Mouse (Mus musculus) heart, embryonic 14.5 days (tissue): ENCODE measurements around the gene Fetub. TPM values are rescaled to one million over a fixed set of nuclear protein-coding genes. Genes with fewer than 3 reads are reported as not detected.

Source experiments
- ATAC-seq: fragments of 200-750 bp; cut with Nextera tagmentation; 2 replicates; pipeline ENCODE4 v1.8.0; 2017; ENCODE audit warnings: low read depth, moderate TSS enrichment; ENCODE audit not compliant: insufficient number of reproducible peaks, insufficient read depth, low FRiP score
- H3K27ac ChIP-seq, 2 experiments: fragments of 200-500 bp in 1 of 2; fragments of 300-500 bp in 1 of 2; sonication (generic) in 1 of 2; replicated peaks in 1 of 2; 2 replicates each; pipeline ENCODE4 v1.5.1; 2012 to 2014; ENCODE audit warnings: low read depth in 2 of 2, low read length in 2 of 2, control low read depth in 1 of 2, mild to moderate bottlenecking in 1 of 2, mixed read lengths in 1 of 2; ENCODE audit not compliant: control insufficient read depth in 1 of 2, insufficient read depth in 1 of 2
- H3K27me3 ChIP-seq: fragments of 300-500 bp; sonication (generic); 2 replicates; pipeline ENCODE4 v1.6.1; 2014; ENCODE audit warnings: mild to moderate bottlenecking, low read length, control low read depth; ENCODE audit not compliant: control insufficient read depth, insufficient read depth
- H3K36me3 ChIP-seq: fragments of 300-500 bp; sonication (generic); 2 replicates; pipeline ENCODE4 v1.6.1; 2014; ENCODE audit warnings: mild to moderate bottlenecking, control low read depth, low read length, mixed read lengths; ENCODE audit not compliant: control insufficient read depth, insufficient read depth
- H3K4me1 ChIP-seq, 2 experiments: fragments of 200-500 bp in 1 of 2; fragments of 300-500 bp in 1 of 2; sonication (generic) in 1 of 2; 2 replicates each; pipeline ENCODE4 v1.6.1; 2012 to 2014; ENCODE audit warnings: low read length in 2 of 2, control low read depth in 1 of 2, mixed read lengths in 1 of 2; ENCODE audit not compliant: control insufficient read depth in 2 of 2, insufficient read depth in 2 of 2
- H3K4me2 ChIP-seq: fragments of 300-500 bp; sonication (generic); 2 replicates; pipeline ENCODE4 v1.6.1; 2014; ENCODE audit warnings: mild to moderate bottlenecking, low read length
- H3K4me3 ChIP-seq, 2 experiments: fragments of 200-500 bp in 1 of 2; fragments of 300-500 bp in 1 of 2; sonication (generic) in 1 of 2; 2 replicates each; pipeline ENCODE4 v1.5.1; 2012 to 2014; ENCODE audit warnings: low read length in 2 of 2, mild to moderate bottlenecking in 2 of 2, control low read depth in 1 of 2, low read depth in 1 of 2, moderate library complexity in 1 of 2; ENCODE audit not compliant: control insufficient read depth in 1 of 2, insufficient read depth in 1 of 2
- H3K9ac ChIP-seq: fragments of 300-500 bp; sonication (generic); 2 replicates; pipeline ENCODE4 v1.6.1; 2014; ENCODE audit warnings: mild to moderate bottlenecking, low read length
- H3K9me3 ChIP-seq: fragments of 300-500 bp; sonication (generic); 2 replicates; pipeline ENCODE4 v1.6.1; 2016; ENCODE audit warnings: low read length, control low read depth; ENCODE audit not compliant: control insufficient read depth
- WGBS: fragments of 180-500 bp; shearing (Covaris S2); extraction: QIAGEN DNeasy Blood & Tissue Kit; methylation state at CpG from one replicate; pipeline ENCODE4 v1.1.7; 2014; 5-methylcytosine and 5-hydroxymethylcytosine counted together
- polyA plus RNA-seq: library from polyadenylated mRNA; unstranded; fragments of >200 nt; fragmentation: Nextera tagmentation; extraction: Ambion mirVana; gene quantifications from 2 replicates; pipeline ENCODE4 v1.2.1, GENCODE M21; 2014

The Fetub gene
- polyA plus RNA-seq, 1 experiment from 2014 or later = not detected

DNA sequence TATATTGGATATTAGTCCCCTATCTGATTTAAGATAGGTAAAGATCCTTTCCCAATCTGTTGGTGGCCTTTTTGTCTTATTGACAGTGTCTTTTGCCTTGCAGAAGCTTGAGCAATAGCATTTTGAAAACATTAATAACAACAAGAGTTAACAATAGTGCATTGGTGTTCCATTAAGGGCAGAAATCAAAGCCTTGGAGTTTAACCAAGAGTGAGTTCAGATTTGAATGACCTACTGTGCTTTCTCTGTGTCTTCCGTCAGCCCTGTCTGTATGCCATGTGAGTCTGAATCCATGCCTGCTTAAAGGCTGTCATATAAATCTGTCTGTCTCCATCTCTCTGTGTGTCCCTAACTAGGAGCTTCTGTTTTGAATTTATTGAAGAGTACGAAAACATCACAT, 29.2 kb downstream of the Fetub start:
- no peak overlapping the region for H3K4me3 ChIP-seq
- no peaks in the 10 kb centered on the region for H3K27me3 ChIP-seq
- no peaks in the 10 kb centered on the region for H3K4me1 ChIP-seq
- no peaks in the 10 kb centered on the region for H3K36me3 ChIP-seq
- no peak overlapping the region for H3K4me2 ChIP-seq
- ATAC-seq = no peak
- no peak overlapping the region for H3K9ac ChIP-seq
- H3K9me3 ChIP-seq = no peaks in the 10 kb centered on the region
- no peak overlapping the region for H3K27ac ChIP-seq
- WGBS = 72% methylated on average over 2 of the region's 2 CpGs

- Histone ChIP-seq H3K4me1 (no peaks in the 10 kb centered on the region), H3K9ac (no peak within 1 kb of the TSS), H3K36me3 (no peaks in the 10 kb centered on the region), H3K4me2 (no peak within 1 kb of the TSS), H3K27ac (no peak within 1 kb of the TSS), H3K9me3 (no peaks in the 10 kb centered on the region), H3K4me3 (no peak within 1 kb of the TSS), H3K27me3 (no peaks in the 10 kb centered on the region)
- ATAC-seq = no peak
- 92% methylated on average over 6 of the region's 6 CpGs for WGBS
Observed at GRCm38 (mm10) chr16:22950840-22951395, 32.8 kb downstream of the Fetub start, which contains the start of gene Hrg. Gene Hrg, plus strand, starts transcription at chr16:22951072.

DNA sequence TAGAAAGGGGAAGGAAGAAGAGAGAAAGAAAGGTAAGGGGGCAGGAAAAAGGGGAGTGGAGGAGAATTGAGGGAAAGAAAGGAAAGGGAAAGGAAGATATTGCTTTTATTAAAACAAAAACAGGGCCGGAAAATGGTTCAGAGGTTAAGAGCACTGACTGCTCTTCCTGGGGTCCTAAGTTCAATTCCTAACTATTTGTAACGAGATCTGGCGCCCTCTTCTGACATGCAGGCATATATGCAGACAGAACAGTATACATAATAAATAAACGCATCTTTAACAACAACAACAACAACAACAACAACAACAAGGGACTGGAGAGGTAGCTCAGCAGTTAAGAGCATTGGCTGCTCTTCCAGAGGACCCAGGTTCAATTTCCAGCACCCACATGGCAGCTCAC, 34.9 kb downstream of the Fetub start:
- WGBS = 39% methylated on average over 4 of the region's 4 CpGs
- Histone ChIP-seq H3K9me3 (no peaks in the 10 kb centered on the region), H3K4me1 (no peaks in the 10 kb centered on the region), H3K4me2 (no peak overlapping the region), H3K36me3 (no peaks in the 10 kb centered on the region), H3K27ac (no peak overlapping the region), H3K4me3 (no peak overlapping the region), H3K9ac (no peak overlapping the region), H3K27me3 (no peaks in the 10 kb centered on the region)
- ATAC-seq = no peak

DNA sequence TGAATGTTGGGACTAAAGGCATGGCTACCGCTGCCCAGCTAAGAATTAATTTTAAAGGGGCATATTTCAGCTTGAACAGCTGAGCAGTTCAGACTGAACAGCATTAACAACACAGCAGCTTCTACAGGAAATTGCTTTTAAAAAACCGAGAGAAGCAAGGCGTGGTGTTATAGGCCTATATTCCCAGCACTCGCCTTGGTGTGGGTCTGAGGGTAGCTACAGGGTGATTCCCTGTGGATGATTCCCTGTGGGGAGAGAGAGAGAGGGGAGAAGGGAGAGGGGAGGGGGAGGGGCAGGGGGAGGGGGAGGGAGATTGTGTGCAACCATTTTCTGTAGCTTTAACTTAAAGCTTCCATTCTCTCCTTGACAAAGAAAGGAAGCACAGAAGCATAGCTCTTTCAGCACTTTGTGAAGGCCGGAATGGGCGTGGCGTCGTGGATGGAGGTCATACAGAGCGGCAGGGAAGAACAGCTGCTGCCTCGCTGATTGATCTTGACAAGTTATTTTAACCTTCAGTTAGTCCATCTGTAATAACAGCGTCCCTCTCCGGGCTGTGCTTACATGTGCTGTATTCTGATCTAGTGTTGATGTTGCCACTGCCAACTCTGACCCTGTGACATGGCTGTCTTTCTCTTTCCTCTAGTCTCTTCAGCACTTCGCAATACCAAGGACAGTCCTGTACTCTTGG, 37.4 kb downstream of the Fetub start:
- Histone ChIP-seq H3K4me2 (no peak overlapping the region), H3K4me1 (no peaks in the 10 kb centered on the region), H3K27ac (no peak overlapping the region), H3K4me3 (no peak overlapping the region), H3K36me3 (no peaks in the 10 kb centered on the region), H3K9me3 (no peaks in the 10 kb centered on the region), H3K27me3 (no peaks in the 10 kb centered on the region), H3K9ac (no peak overlapping the region)
- WGBS = 64% methylated on average over 13 of the region's 13 CpGs
- ATAC-seq = no peak

GRCm38 (mm10) chr16:22956085-22956439, 37.9 kb downstream of the Fetub start:
- no peaks in the 10 kb centered on the region for H3K4me1 ChIP-seq
- H3K36me3 ChIP-seq = no peaks in the 10 kb centered on the region
- no peaks in the 10 kb centered on the region for H3K9me3 ChIP-seq
- H3K4me2 ChIP-seq = no peak overlapping the region
- no peak for ATAC-seq
- no peak overlapping the region for H3K9ac ChIP-seq
- WGBS = 82% methylated on average over 11 of the region's 11 CpGs
- no peak overlapping the region for H3K27ac ChIP-seq
- H3K4me3 ChIP-seq = no peak overlapping the region
- H3K27me3 ChIP-seq = no peaks in the 10 kb centered on the region

DNA sequence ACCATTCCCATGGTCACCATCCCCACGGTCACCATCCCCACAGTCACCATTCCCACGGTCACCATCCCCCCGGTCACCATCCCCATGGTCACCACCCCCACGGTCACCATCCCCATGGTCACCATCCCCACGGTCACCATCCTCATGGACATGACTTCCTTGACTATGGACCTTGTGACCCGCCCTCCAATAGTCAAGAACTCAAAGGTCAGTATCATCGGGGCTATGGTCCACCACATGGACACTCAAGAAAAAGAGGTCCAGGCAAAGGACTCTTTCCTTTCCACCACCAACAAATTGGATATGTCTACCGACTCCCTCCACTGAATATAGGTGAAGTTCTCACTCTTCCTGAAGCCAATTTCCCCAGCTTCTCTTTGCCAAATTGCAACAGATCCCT, 42.9 kb downstream of the Fetub start:
- H3K27me3 ChIP-seq = no peaks in the 10 kb centered on the region
- H3K4me3 ChIP-seq = no peak overlapping the region
- no peak for ATAC-seq
- no peaks in the 10 kb centered on the region for H3K9me3 ChIP-seq
- H3K9ac ChIP-seq = no peak overlapping the region
- no peaks in the 10 kb centered on the region for H3K4me1 ChIP-seq
- 82% methylated on average over 8 of the region's 8 CpGs for WGBS
- no peaks in the 10 kb centered on the region for H3K36me3 ChIP-seq
- H3K4me2 ChIP-seq = no peak overlapping the region
- no peak overlapping the region for H3K27ac ChIP-seq

DNA sequence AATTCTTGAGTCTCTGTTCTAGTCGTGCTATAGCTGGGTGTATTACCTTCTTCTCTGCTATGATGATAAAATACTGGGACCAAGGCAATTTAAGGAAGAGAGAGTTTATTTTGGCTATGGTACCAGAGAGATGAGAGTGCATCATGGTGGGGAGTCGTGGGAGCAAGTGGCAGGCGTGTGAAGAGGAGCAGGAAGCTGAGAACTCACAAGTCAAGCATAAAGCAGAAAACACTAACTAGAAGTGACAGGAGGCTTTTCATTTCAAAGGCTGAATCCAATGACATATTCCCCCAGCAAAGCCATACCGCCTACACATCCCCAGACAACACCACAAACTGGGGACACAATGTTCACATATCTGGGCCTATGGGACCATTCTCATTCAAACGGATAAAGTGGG, 44.1 kb downstream of the Fetub start:
- Histone ChIP-seq H3K36me3 (no peaks in the 10 kb centered on the region), H3K27ac (no peak overlapping the region), H3K9me3 (no peaks in the 10 kb centered on the region), H3K4me2 (no peak overlapping the region), H3K4me3 (no peak overlapping the region), H3K9ac (no peak overlapping the region), H3K27me3 (no peaks in the 10 kb centered on the region), H3K4me1 (no peaks in the 10 kb centered on the region)
- no peak for ATAC-seq
- 68% methylated on average over 5 of the region's 5 CpGs for WGBS

GRCm38 (mm10) chr16:22963293-22963692, 45.2 kb downstream of the Fetub start:
- no peaks in the 10 kb centered on the region for H3K27me3 ChIP-seq
- H3K4me2 ChIP-seq = no peak overlapping the region
- no peak overlapping the region for H3K27ac ChIP-seq
- no peaks in the 10 kb centered on the region for H3K9me3 ChIP-seq
- ATAC-seq = no peak
- no peaks in the 10 kb centered on the region for H3K36me3 ChIP-seq
- no peaks in the 10 kb centered on the region for H3K4me1 ChIP-seq
- H3K4me3 ChIP-seq = no peak overlapping the region
- H3K9ac ChIP-seq = no peak overlapping the region
